Mouse (Mus musculus): ENCODE results near the gene Rgs19. TPM values are rescaled to one million over a fixed set of nuclear protein-coding genes. Genes with fewer than 3 reads are reported as not detected.

The Rgs19 gene
- polyA plus RNA-seq, 1 experiment from 2014 or later = 66.3 TPM

DNA sequence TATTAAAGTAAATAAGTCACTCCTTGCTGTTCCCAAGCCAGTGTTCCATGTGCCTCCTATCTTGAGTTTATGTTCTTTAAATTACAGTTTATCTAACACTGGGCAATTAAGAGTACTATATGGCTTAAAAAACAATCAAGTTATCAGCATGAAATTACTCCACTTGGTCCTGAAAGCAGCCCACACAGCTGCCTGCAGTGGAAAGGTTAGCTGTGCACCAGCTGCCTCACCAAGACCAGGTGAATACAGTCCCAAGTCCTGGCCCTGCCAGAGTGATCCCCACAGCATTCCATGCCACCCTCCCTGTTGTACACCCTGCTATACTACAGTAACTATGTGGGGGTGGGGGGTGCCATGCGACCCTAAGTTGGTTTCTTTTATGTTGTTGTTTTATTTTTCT, 40.3 kb downstream of the Rgs19 start:
- Histone ChIP-seq H3K4me3 (ENCODE audit: low read depth, low read length) (no peak overlapping the region), H3K27me3 (ENCODE audit: control insufficient read depth, insufficient read depth, low read length) (no peaks in the 10 kb centered on the region), H3K27ac (ENCODE audit: low read depth, low read length) (no peak overlapping the region), H3K4me1 (ENCODE audit: control insufficient read depth, insufficient read depth, low read length) (no peaks in the 10 kb centered on the region), H3K9me3 (ENCODE audit: control insufficient read depth, low read length) (no peaks in the 10 kb centered on the region), H3K36me3 (ENCODE audit: control insufficient read depth, insufficient read depth, low read length) (peaks cover 70% of the 10 kb centered on the region), H3K9ac (replicated peaks; ENCODE audit: low read depth, low read length) (no peak overlapping the region), H3K4me2 (ENCODE audit: low read depth, low read length) (no peak overlapping the region)
- ATAC-seq (ENCODE audit: low read depth) = no peak
- WGBS = 88% methylated on average over 1 of the region's 1 CpGs

DNA sequence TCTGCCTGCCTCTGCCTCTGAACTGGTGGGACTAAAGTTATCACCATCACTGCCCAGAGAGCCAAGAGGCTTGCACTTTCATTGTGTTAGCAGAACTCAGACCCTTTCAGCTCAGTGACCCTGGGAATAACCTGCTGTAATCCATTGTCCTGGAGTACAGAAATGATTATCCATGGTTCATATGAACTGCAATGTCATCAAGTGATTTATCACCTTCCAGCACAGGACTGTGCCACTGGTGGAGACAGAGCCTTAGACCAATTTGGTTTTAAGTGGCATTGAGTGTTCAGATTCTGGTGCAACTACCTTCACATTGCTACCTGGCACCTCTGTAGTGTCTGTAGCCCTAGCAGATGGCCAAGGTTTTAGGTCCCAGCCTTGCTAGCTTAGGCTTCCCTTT, 40.7 kb downstream of the Rgs19 start:
- ATAC-seq (ENCODE audit: low read depth) = no peak
- H3K9ac ChIP-seq (replicated peaks; ENCODE audit: low read depth, low read length) = no peak overlapping the region
- no peaks in the 10 kb centered on the region for H3K9me3 ChIP-seq (ENCODE audit: control insufficient read depth, low read length)
- no peak overlapping the region for H3K4me2 ChIP-seq (ENCODE audit: low read depth, low read length)
- H3K27ac ChIP-seq (ENCODE audit: low read depth, low read length) = no peak overlapping the region
- H3K36me3 ChIP-seq (ENCODE audit: control insufficient read depth, insufficient read depth, low read length) = peaks cover 75% of the 10 kb centered on the region
- no peaks in the 10 kb centered on the region for H3K4me1 ChIP-seq (ENCODE audit: control insufficient read depth, insufficient read depth, low read length)
- H3K27me3 ChIP-seq (ENCODE audit: control insufficient read depth, insufficient read depth, low read length) = no peaks in the 10 kb centered on the region
- H3K4me3 ChIP-seq (ENCODE audit: low read depth, low read length) = no peak overlapping the region

DNA sequence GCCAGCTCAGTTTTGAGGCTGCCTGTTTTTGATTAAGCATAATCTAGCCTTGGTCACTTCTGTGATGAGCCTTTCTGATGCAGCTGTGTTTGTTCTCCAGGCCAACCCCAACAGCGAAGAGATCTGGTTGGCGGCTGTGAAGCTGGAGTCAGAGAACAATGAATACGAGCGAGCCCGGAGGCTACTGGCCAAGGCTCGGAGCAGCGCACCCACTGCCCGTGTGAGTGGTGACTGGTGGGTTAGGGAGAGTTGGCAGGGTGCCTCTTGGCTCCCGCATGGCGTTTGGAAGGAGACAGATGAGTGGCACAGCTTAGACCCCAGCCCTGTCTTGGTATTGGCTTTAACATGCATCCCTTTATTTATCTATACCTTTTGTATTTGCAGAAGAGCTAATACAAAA, 44.9 kb downstream of the Rgs19 start:
- H3K9ac ChIP-seq (replicated peaks; ENCODE audit: low read depth, low read length) = no peak overlapping the region
- peaks cover 68% of the 10 kb centered on the region for H3K36me3 ChIP-seq (ENCODE audit: control insufficient read depth, insufficient read depth, low read length)
- H3K4me2 ChIP-seq (ENCODE audit: low read depth, low read length) = no peak overlapping the region
- H3K9me3 ChIP-seq (ENCODE audit: control insufficient read depth, low read length) = no peaks in the 10 kb centered on the region
- no peak for ATAC-seq (ENCODE audit: low read depth)
- no peak overlapping the region for H3K27ac ChIP-seq (ENCODE audit: low read depth, low read length)
- 91% methylated on average over 10 of the region's 10 CpGs for WGBS
- no peak overlapping the region for H3K4me3 ChIP-seq (ENCODE audit: low read depth, low read length)
- H3K27me3 ChIP-seq (ENCODE audit: control insufficient read depth, insufficient read depth, low read length) = no peaks in the 10 kb centered on the region
- no peaks in the 10 kb centered on the region for H3K4me1 ChIP-seq (ENCODE audit: control insufficient read depth, insufficient read depth, low read length)

DNA sequence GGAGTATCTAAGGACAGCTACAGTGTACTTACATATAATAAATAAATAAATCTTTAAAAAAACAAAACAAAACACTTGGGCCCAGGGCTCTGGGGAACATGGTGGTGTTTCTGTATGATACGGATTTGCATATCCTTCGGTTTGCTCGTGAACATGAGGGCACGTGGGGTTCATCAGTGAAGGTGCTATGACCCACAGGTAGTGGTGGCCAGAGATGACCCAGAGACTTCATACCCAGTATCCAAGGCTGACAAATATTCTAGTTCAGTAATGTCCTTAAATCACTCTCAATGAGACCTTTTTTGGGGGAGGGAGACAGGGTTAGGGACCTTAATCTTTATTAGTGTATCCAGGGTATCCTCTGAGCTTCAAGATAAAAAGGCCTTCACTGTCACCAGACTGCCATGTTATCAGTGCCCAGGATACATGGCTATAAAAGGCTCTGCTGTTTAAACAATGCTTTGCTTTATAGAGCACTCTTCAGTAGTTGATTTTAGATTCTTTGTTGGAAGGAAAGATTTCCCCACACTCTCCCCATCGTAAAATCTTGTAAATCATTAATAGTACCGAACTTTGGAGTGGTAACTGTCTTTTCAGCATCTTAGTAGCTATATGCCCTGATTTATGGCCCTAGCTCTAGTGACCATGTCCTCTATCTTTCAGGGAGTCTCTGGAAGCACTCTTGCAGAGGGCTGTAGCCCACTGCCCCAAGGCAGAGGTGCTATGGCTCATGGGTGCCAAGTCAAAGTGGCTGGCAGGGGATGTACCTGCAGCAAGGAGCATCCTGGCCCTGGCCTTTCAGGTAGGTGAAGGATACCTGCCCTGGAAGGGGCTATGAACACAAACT, 46.9 kb downstream of the Rgs19 start:
- H3K4me2 ChIP-seq (ENCODE audit: low read depth, low read length) = no peak overlapping the region
- no peak for ATAC-seq (ENCODE audit: low read depth)
- 85% methylated on average over 6 of the region's 6 CpGs for WGBS

DNA sequence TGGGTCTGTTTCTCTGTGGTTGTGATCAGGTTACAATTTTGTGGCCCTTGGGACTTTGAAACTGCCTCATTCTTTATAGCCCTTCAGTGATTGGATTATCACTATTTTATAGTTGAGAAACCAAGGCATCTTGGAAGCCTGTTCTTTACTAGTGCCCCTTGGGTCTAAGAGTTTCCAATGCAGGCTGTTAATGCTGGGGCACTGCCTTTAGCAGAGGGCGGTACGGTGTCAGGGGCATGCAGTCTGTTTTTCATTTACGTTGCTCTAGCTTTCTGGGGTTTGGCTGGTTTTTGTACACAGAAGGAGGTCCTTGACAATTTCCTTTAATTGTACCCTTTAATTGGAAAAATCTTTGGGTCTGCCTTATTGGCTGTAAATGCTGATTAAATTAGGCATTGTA, 48.1 kb downstream of the Rgs19 start:
- Histone ChIP-seq H3K4me1 (ENCODE audit: control insufficient read depth, insufficient read depth, low read length) (no peaks in the 10 kb centered on the region), H3K9me3 (ENCODE audit: control insufficient read depth, low read length) (no peaks in the 10 kb centered on the region), H3K9ac (replicated peaks; ENCODE audit: low read depth, low read length) (no peak overlapping the region), H3K27me3 (ENCODE audit: control insufficient read depth, insufficient read depth, low read length) (no peaks in the 10 kb centered on the region), H3K4me2 (ENCODE audit: low read depth, low read length) (no peak overlapping the region), H3K36me3 (ENCODE audit: control insufficient read depth, insufficient read depth, low read length) (peaks cover 59% of the 10 kb centered on the region), H3K4me3 (ENCODE audit: low read depth, low read length) (no peak overlapping the region), H3K27ac (ENCODE audit: low read depth, low read length) (no peak overlapping the region)
- no peak for ATAC-seq (ENCODE audit: low read depth)
- WGBS = 86% methylated on average over 3 of the region's 3 CpGs

More for the DNA sequence above, 46.9 kb downstream of the Rgs19 start:
- no peaks in the 10 kb centered on the region for H3K27me3 ChIP-seq (ENCODE audit: control insufficient read depth, insufficient read depth, low read length)
- no peaks in the 10 kb centered on the region for H3K4me1 ChIP-seq (ENCODE audit: control insufficient read depth, insufficient read depth, low read length)
- no peak overlapping the region for H3K9ac ChIP-seq (replicated peaks; ENCODE audit: low read depth, low read length)
- H3K36me3 ChIP-seq (ENCODE audit: control insufficient read depth, insufficient read depth, low read length) = peaks cover 57% of the 10 kb centered on the region
- H3K4me3 ChIP-seq (ENCODE audit: low read depth, low read length) = no peak overlapping the region
- H3K9me3 ChIP-seq (ENCODE audit: control insufficient read depth, low read length) = no peaks in the 10 kb centered on the region
- H3K27ac ChIP-seq (ENCODE audit: low read depth, low read length) = no peak overlapping the region

DNA sequence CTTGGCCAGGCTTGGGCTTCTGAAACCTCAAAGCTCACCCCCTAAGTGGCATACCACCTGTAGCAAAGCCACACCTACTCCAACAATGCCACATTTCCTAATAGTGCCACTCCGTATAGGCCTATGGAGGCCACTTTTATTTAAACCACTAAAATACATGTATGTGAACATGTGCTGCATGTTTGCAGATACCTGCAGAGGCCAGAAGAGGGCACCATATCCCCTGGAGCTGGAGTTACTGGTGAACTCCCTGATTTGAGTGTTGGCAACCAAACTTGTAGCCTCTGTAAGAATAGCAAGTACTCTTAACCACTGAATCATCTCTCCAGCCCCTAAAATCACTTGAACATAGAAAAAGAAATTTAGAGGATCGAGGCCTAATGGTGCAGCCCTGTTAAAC, 49.4 kb downstream of the Rgs19 start:
- no peak for ATAC-seq (ENCODE audit: low read depth)
- H3K36me3 ChIP-seq (ENCODE audit: control insufficient read depth, insufficient read depth, low read length) = peaks cover 49% of the 10 kb centered on the region
- WGBS = 85% methylated on average over 2 of the region's 2 CpGs

More for the DNA sequence above, 49.4 kb downstream of the Rgs19 start:
- H3K4me3 ChIP-seq (ENCODE audit: low read depth, low read length) = no peak overlapping the region
- no peaks in the 10 kb centered on the region for H3K9me3 ChIP-seq (ENCODE audit: control insufficient read depth, low read length)
- H3K4me1 ChIP-seq (ENCODE audit: control insufficient read depth, insufficient read depth, low read length) = no peaks in the 10 kb centered on the region
- no peak overlapping the region for H3K9ac ChIP-seq (replicated peaks; ENCODE audit: low read depth, low read length)
- no peaks in the 10 kb centered on the region for H3K27me3 ChIP-seq (ENCODE audit: control insufficient read depth, insufficient read depth, low read length)
- H3K27ac ChIP-seq (ENCODE audit: low read depth, low read length) = no peak overlapping the region
- no peak overlapping the region for H3K4me2 ChIP-seq (ENCODE audit: low read depth, low read length)

Other genes starting within 250 kb of the Rgs19 start
- 18.2 and 22.8 TPM in 2 replicates for gene Zbtb46, start 234.6 kb downstream of the Rgs19 start, polyA plus RNA-seq (2014; fragmentation: Nextera tagmentation; extraction: Ambion mirVana)
- gene Abhd16b, start 200.8 kb downstream of the Rgs19 start, polyA plus RNA-seq (2014; fragmentation: Nextera tagmentation; extraction: Ambion mirVana) = not detected in 2 replicates
- gene Tpd52l2, start 196.8 kb downstream of the Rgs19 start, polyA plus RNA-seq (2014; fragmentation: Nextera tagmentation; extraction: Ambion mirVana) = 116 and 120 TPM in 2 replicates
- 245 and 250 TPM in 2 replicates for gene Dnajc5, start 173.5 kb downstream of the Rgs19 start, polyA plus RNA-seq (2014; fragmentation: Nextera tagmentation; extraction: Ambion mirVana)
- 61.3 and 66.6 TPM in 2 replicates for gene Uckl1, start 109.1 kb downstream of the Rgs19 start, polyA plus RNA-seq (2014; fragmentation: Nextera tagmentation; extraction: Ambion mirVana)
- 50.3 and 65.6 TPM in 2 replicates for gene Prpf6, start 102.1 kb downstream of the Rgs19 start, polyA plus RNA-seq (2014; fragmentation: Nextera tagmentation; extraction: Ambion mirVana)
- 85.1 and 87.5 TPM in 2 replicates for gene Zfp512b, start 101.2 kb downstream of the Rgs19 start, polyA plus RNA-seq (2014; fragmentation: Nextera tagmentation; extraction: Ambion mirVana)
- gene Samd10, start 94.8 kb downstream of the Rgs19 start, polyA plus RNA-seq (2014; fragmentation: Nextera tagmentation; extraction: Ambion mirVana) = 189 and 220 TPM in 2 replicates
- gene Gm29797, start 36.9 kb downstream of the Rgs19 start, polyA plus RNA-seq (2014; fragmentation: Nextera tagmentation; extraction: Ambion mirVana) = not detected in 2 replicates
- 12.7 and 17.0 TPM in 2 replicates for gene Sox18, start 22.3 kb downstream of the Rgs19 start, polyA plus RNA-seq (2014; fragmentation: Nextera tagmentation; extraction: Ambion mirVana)
- gene Tcea2, start 13.7 kb downstream of the Rgs19 start, polyA plus RNA-seq (2014; fragmentation: Nextera tagmentation; extraction: Ambion mirVana) = 49.6 and 54.8 TPM in 2 replicates
- not detected in 2 replicates for gene Lkaaear1, start 4.5 kb upstream of the Rgs19 start, polyA plus RNA-seq (2014; fragmentation: Nextera tagmentation; extraction: Ambion mirVana)
- 98.4 and 105 TPM in 2 replicates for gene Oprl1, start 21.0 kb upstream of the Rgs19 start, polyA plus RNA-seq (2014; fragmentation: Nextera tagmentation; extraction: Ambion mirVana)
- gene Myt1, start 69.4 kb upstream of the Rgs19 start, polyA plus RNA-seq (2014; fragmentation: Nextera tagmentation; extraction: Ambion mirVana) = 26.9 and 28.7 TPM in 2 replicates
- 30.6 and 38.7 TPM in 2 replicates for gene Pcmtd2, start 143.9 kb upstream of the Rgs19 start, polyA plus RNA-seq (2014; fragmentation: Nextera tagmentation; extraction: Ambion mirVana)
- 80.2 and 86.0 TPM in 2 replicates for gene Polr3k, start 170.4 kb upstream of the Rgs19 start, polyA plus RNA-seq (2014; fragmentation: Nextera tagmentation; extraction: Ambion mirVana)